Mouse (Mus musculus) ES-Bruce4 (cell line): ENCODE data around the gene Gm13694. TPM values are rescaled to one million over a fixed set of nuclear protein-coding genes. Genes with fewer than 3 reads are reported as not detected.
"Not testable (repeated sequence)": the region's sequence is repeated elsewhere in the genome, so short reads cannot be mapped to it uniquely, and the experiment has no call there.

Experiments
- H3K27ac ChIP-seq: 2 replicates; pipeline ENCODE4 v1.5.1; 2012; ENCODE audit warnings: low read length, inconsistent platforms; ENCODE audit not compliant: insufficient read depth
- H3K27me3 ChIP-seq: 2 replicates; pipeline ENCODE4 v1.6.1; 2012; ENCODE audit warnings: mild to moderate bottlenecking, low read length, inconsistent platforms; ENCODE audit not compliant: control insufficient read depth, poor library complexity, insufficient read depth, severe bottlenecking
- H3K36me3 ChIP-seq: 2 replicates; pipeline ENCODE4 v1.6.1; 2012; ENCODE audit warnings: inconsistent platforms, mild to moderate bottlenecking, low read length, moderate library complexity; ENCODE audit not compliant: control insufficient read depth, poor library complexity, insufficient read depth, severe bottlenecking
- H3K4me1 ChIP-seq: one replicate; pipeline ENCODE4 v1.8.1; 2011; ENCODE audit warnings: low read length; ENCODE audit not compliant: control insufficient read depth, insufficient read depth
- H3K4me3 ChIP-seq: 2 replicates; pipeline ENCODE4 v1.5.1; 2011; ENCODE audit warnings: low read depth, mild to moderate bottlenecking, low read length
- H3K9ac ChIP-seq: 2 replicates; pipeline ENCODE4 v1.6.1; 2012; ENCODE audit warnings: low read depth, mild to moderate bottlenecking, inconsistent platforms; ENCODE audit not compliant: poor library complexity, severe bottlenecking
- H3K9me3 ChIP-seq: replicated peaks from 2 replicates; pipeline ENCODE4 v1.6.1; 2012; ENCODE audit warnings: mild to moderate bottlenecking, low read length, inconsistent platforms; ENCODE audit not compliant: control insufficient read depth, poor library complexity, insufficient read depth, severe bottlenecking
- CTCF ChIP-seq: IDR thresholded peaks from one replicate; pipeline ENCODE4 v1.8.1; 2011; ENCODE audit warnings: low read depth, low read length
- EP300 ChIP-seq: IDR thresholded peaks from 2 replicates; pipeline ENCODE4 v1.6.1; 2011; ENCODE audit warnings: low read depth, low read length; ENCODE audit not compliant: insufficient read depth
- POLR2A ChIP-seq: IDR thresholded peaks from one replicate; pipeline ENCODE4 v1.8.1; 2011; ENCODE audit warnings: low read length; ENCODE audit not compliant: insufficient read depth
- polyA plus RNA-seq: library from polyadenylated mRNA; stranded (reverse); fragments of >200 nt; gene quantifications from 2 replicates; pipeline ENCODE4 v1.2.4, GENCODE M21; 2011; ENCODE audit warnings: low read depth; ENCODE audit not compliant: missing spikeins, insufficient read depth, insufficient read length

The Gm13694 gene
- polyA plus RNA-seq, 1 experiment = not detected

GRCm38 (mm10) chr2:83984443-83984842, 5.7 kb downstream of the Gm13694 start, which contains the start of gene Gm13697:
TSS of gene Gm13697 (plus strand) at chr2:83984743.
- not testable (repeated sequence) for H3K4me3 ChIP-seq, H3K27ac ChIP-seq, H3K9ac ChIP-seq, H3K9me3 ChIP-seq, H3K4me1 ChIP-seq, H3K27me3 ChIP-seq, H3K36me3 ChIP-seq

DNA sequence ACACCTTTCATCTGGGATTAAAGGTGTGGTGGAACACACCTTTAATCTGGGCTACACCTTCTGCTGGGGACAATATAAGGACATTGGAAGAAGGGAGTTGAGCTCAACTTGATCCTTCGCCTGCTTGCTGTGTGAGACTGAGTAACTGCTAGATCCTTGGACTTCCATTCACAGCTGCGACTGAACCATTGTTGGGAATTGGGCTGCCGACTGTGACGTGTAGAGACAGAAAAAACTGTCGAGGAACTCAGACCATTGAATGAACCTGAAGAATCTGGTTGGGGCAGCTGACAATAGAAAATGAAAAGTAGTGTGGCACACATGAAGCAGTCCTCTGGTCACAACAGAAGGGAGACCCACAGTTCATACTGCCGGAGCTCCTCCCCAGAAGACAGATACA, 11.5 kb downstream of the Gm13694 start, which contains the start of gene Gm13691:
TSS of gene Gm13691 (plus strand) at position 301 of the 400 bp plus-strand sequence.
- not testable (repeated sequence) for H3K27me3 ChIP-seq, H3K27ac ChIP-seq, H3K9ac ChIP-seq, H3K36me3 ChIP-seq, H3K4me1 ChIP-seq, H3K4me3 ChIP-seq, H3K9me3 ChIP-seq

GRCm38 (mm10) chr2:83993639-83994255, 15.0 kb downstream of the Gm13694 start:
- H3K36me3 ChIP-seq, H3K27me3 ChIP-seq, H3K27ac ChIP-seq, H3K9ac ChIP-seq, H3K4me3 ChIP-seq, H3K4me1 ChIP-seq, H3K9me3 ChIP-seq: not testable (repeated sequence)

DNA sequence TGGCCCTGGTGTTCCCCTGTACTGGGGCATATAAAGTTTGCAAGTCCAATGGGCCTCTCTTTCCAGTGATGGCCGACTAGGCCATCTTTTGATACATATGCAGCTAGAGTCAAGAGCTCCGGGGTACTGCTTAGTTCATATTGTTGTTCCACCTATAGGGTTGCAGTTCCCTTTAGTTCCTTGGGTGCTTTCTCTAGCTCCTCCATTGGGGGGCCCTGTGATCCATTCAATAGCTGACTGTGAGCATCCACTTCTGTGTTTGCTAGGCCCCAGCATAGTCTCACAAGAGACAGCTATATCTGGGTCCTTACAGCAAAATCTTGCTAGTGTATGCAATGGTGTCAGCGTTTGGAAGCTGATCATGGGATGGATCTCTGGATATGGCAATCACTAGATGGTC, 15.8 kb downstream of the Gm13694 start:
- not testable (repeated sequence) for H3K9ac ChIP-seq, H3K27me3 ChIP-seq, H3K4me3 ChIP-seq, H3K4me1 ChIP-seq, H3K27ac ChIP-seq, H3K36me3 ChIP-seq, H3K9me3 ChIP-seq

DNA sequence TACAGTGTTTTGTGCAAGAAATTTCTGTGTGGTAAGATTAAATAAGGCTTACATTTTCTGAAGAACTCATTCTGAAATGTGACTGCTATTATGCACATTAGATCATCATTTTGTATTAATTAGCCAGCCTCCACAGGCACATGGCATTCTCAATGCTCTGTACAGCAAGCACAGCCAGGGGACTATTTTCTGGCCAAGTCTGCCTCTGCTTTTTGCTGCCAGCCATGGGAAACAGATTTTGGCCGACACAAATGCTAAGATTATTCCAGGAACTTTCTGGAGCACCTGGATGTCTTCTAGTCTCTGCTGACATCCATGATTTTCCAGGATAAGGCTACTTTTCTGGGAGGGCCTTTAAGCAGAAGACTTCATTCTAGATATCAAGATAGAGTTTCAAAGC, 30.2 kb downstream of the Gm13694 start:
- Histone ChIP-seq H3K4me3 (no peak overlapping the region), H3K9ac (no peak overlapping the region), H3K36me3 (no peaks in the 10 kb centered on the region), H3K9me3 (no peaks in the 10 kb centered on the region), H3K27me3 (no peaks in the 10 kb centered on the region), H3K27ac (no peak overlapping the region), H3K4me1 (no peaks in the 10 kb centered on the region)
- TF ChIP-seq CTCF (no peak), EP300 (no peak), POLR2A (no peak)

- H3K27me3 ChIP-seq = no peaks in the 10 kb centered on the region
- H3K4me1 ChIP-seq = no peaks in the 10 kb centered on the region
- H3K36me3 ChIP-seq = no peaks in the 10 kb centered on the region
- H3K9me3 ChIP-seq = no peaks in the 10 kb centered on the region
- no peak for TF ChIP-seq CTCF
- no peak for TF ChIP-seq POLR2A
- TF ChIP-seq EP300 = no peak
- no peak overlapping the region for H3K9ac ChIP-seq
- H3K27ac ChIP-seq = no peak overlapping the region
- H3K4me3 ChIP-seq = no peak overlapping the region
Observed at GRCm38 (mm10) chr2:84009818-84010217, 31.1 kb downstream of the Gm13694 start.

DNA sequence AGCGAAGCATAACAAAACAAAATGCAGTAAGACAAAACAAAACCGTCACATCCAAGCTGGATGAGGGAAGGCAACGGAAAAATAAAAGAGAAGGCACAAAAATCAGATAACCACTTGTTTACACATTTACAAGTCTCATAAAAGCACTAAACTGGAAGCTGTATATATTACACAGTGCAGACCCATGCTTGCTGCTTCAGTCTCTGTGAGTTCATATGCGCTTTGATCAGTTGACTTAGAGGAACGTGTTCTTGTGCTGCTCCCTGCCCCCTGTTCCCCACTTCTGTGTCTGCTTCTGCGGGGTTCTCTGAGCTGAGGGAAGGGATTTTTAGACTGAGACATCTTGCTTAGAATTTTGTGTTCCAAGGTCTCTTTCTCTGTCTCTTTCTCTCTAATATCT, 35.8 kb downstream of the Gm13694 start:
- no peaks in the 10 kb centered on the region for H3K9me3 ChIP-seq
- no peak for TF ChIP-seq POLR2A
- no peak for TF ChIP-seq EP300
- TF ChIP-seq CTCF = no peak
- no peak overlapping the region for H3K9ac ChIP-seq
- no peaks in the 10 kb centered on the region for H3K27me3 ChIP-seq
- H3K4me1 ChIP-seq = no peaks in the 10 kb centered on the region
- no peak overlapping the region for H3K4me3 ChIP-seq
- H3K27ac ChIP-seq = no peak overlapping the region
- no peaks in the 10 kb centered on the region for H3K36me3 ChIP-seq

- H3K27me3 ChIP-seq, H3K4me3 ChIP-seq: not testable (repeated sequence)
Observed at GRCm38 (mm10) chr2:84016291-84016690, 37.6 kb downstream of the Gm13694 start.

More at GRCm38 (mm10) chr2:84016291-84016690, 37.6 kb downstream of the Gm13694 start:
- H3K4me1 ChIP-seq, H3K36me3 ChIP-seq, H3K27ac ChIP-seq, H3K9me3 ChIP-seq, H3K9ac ChIP-seq: not testable (repeated sequence)
